Mouse (Mus musculus): Measurements from ENCODE around the gene Cypt15. TPM values are rescaled to one million over a fixed set of nuclear protein-coding genes. Genes with fewer than 3 reads are reported as not detected.
"Not testable (repeated sequence)": the region's sequence is repeated elsewhere in the genome, so short reads cannot be mapped to it uniquely, and the experiment has no call there.

The Cypt15 gene
- total RNA-seq (2015) (not detected in 2 replicates), total RNA-seq (2017) (not detected in 2 replicates)

- ATAC-seq (replicated peaks; ENCODE audit: poor library complexity), result not testable (repeated sequence)
These were observed at the start of gene Cypt15 for GRCm38 (mm10) chrX:39345967-39346366. Gene Cypt15 (plus strand): TSS chrX:39346267.

DNA sequence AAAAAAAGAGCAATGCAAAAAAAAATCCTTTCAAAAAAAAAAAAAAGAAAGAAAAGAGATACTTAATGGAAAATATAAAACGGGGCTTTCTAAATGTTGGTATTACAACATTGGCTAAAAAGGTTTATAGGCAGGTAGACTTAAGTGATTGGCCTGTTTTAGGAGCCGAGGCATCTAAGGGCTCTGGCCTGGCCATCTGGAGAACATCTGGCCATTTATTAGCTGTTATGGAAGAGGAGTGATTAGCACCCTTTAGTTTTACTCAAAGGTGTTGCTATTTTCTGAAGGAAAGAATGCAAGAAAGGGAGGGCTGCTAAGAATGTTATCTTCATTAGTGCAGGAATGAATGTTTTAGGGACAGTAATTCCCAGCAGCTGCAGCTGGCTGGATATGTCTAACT is 24.9 kb downstream of the Cypt15 start:
- no peak for ATAC-seq (replicated peaks; ENCODE audit: poor library complexity)

- no peak for ATAC-seq (replicated peaks; ENCODE audit: poor library complexity)
These were observed 32.8 kb downstream of the Cypt15 start for GRCm38 (mm10) chrX:39378830-39379229.

- ATAC-seq (replicated peaks; ENCODE audit: poor library complexity), result no peak
These were observed 37.7 kb downstream of the Cypt15 start for GRCm38 (mm10) chrX:39383806-39384205.

Measured in megakaryocyte progenitor cell, adult 5-6 weeks (primary cell).